In the genomic region with DNA sequence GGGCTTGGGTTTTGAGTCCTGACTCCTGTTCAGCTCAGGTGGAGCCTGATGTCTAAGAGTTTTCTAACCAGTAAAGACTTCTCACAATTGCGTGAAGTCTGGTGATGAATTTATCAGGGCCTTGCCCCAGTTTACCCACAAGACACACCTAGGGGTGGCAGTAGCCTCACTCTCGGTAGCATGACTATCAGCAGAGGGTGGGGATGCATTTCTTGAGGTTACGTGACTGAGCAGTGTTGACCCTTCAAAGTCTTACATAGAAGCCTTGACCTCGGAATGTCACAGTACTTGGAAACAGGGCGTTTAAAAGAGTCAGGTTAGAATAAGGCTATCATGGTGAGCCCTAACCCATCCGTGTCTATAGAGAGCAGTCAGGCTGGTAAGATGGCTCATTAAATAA, we compare ENCODE assay signal across 24 mouse cellular contexts.
"Had no signal": no experiment of that assay in that cellular context is flagged by ENCODE, and none has a peak within 500 bp of the region (broad histone marks: within the 10 kb centered on the region; RNA-seq: fewer than 3 reads in every experiment).

No protein-coding gene starts in this region.

- H3K9ac ChIP-seq: embryonic facial prominence, embryonic 12.5 days; embryonic facial prominence, embryonic 13.5 days; embryonic facial prominence, embryonic 15.5 days; forebrain, embryonic 12.5 days; forebrain, embryonic 13.5 days; forebrain, embryonic 15.5 days; forebrain, postnatal 0 days had no signal

- DNase-seq: cerebellum, adult 18-20 months; cerebellum, adult 8-10 months; cerebellum, adult 9-10 months; cerebellum, adult 9-11 months; cerebellum, postnatal 10 days; cerebellum, postnatal 14 days; gastrocnemius, postnatal 10 days; gastrocnemius, postnatal 14 days; gastrocnemius, postnatal 25 days; gastrocnemius, postnatal 36 days; heart, adult 11 months had no signal

- H3K27me3 ChIP-seq: embryonic facial prominence, embryonic 12.5 days; embryonic facial prominence, embryonic 13.5 days; embryonic facial prominence, embryonic 15.5 days; forebrain, embryonic 12.5 days; forebrain, embryonic 13.5 days; forebrain, embryonic 15.5 days had no signal

- H3K4me2 ChIP-seq: embryonic facial prominence, embryonic 12.5 days; embryonic facial prominence, embryonic 13.5 days; embryonic facial prominence, embryonic 15.5 days; forebrain, embryonic 12.5 days; forebrain, embryonic 13.5 days; forebrain, embryonic 15.5 days had no signal

- H3K9me3 ChIP-seq: embryonic facial prominence, embryonic 10.5 days; embryonic facial prominence, embryonic 12.5 days; embryonic facial prominence, embryonic 13.5 days; embryonic facial prominence, embryonic 15.5 days; forebrain, embryonic 10.5 days; forebrain, embryonic 12.5 days; forebrain, embryonic 13.5 days; forebrain, embryonic 15.5 days had no signal

- ATAC-seq: forebrain, embryonic 13.5 days; forebrain, embryonic 14.5 days; forebrain, embryonic 16.5 days had no signal

- H3K36me3 ChIP-seq: embryonic facial prominence, embryonic 10.5 days; embryonic facial prominence, embryonic 12.5 days; embryonic facial prominence, embryonic 13.5 days; embryonic facial prominence, embryonic 15.5 days; forebrain, embryonic 10.5 days; forebrain, embryonic 12.5 days; forebrain, embryonic 15.5 days had no signal

- H3K4me1 ChIP-seq: forebrain, embryonic 12.5 days; forebrain, embryonic 13.5 days; forebrain, embryonic 15.5 days had no signal

- H3K4me3 ChIP-seq: embryonic facial prominence, embryonic 10.5 days; embryonic facial prominence, embryonic 12.5 days; embryonic facial prominence, embryonic 13.5 days; embryonic facial prominence, embryonic 15.5 days; erythroblast, embryonic 14.5 days; forebrain, embryonic 10.5 days; forebrain, embryonic 12.5 days; forebrain, embryonic 13.5 days; forebrain, embryonic 15.5 days; gastrocnemius, adult 2 months had no signal

- H3K27ac ChIP-seq: embryonic facial prominence, embryonic 10.5 days; embryonic facial prominence, embryonic 12.5 days; embryonic facial prominence, embryonic 13.5 days; embryonic facial prominence, embryonic 15.5 days; forebrain, embryonic 10.5 days; forebrain, embryonic 12.5 days; forebrain, embryonic 13.5 days; forebrain, embryonic 15.5 days; gastrocnemius, adult 2 months had no signal
